Mouse (Mus musculus) forebrain, embryonic 16.5 days (tissue): ENCODE results near the gene Slc4a1ap. TPM values are rescaled to one million over a fixed set of nuclear protein-coding genes. Genes with fewer than 3 reads are reported as not detected.
"Not testable (repeated sequence)": the region's sequence is repeated elsewhere in the genome, so short reads cannot be mapped to it uniquely, and the experiment has no call there.

Experiments used
- ATAC-seq: fragments of 200-750 bp; cut with Nextera tagmentation; 2 replicates; pipeline ENCODE4 v1.8.0; 2017; ENCODE audit warnings: mild to moderate bottlenecking, moderate library complexity
- H3K27ac ChIP-seq: fragments of 300-500 bp; sonication (generic); 2 replicates; pipeline ENCODE4 v1.5.1; 2014; ENCODE audit warnings: low read length, control low read depth
- H3K27me3 ChIP-seq: fragments of 300-500 bp; sonication (generic); replicated peaks from 2 replicates; pipeline ENCODE4 v1.6.1; 2014; ENCODE audit warnings: low read length; ENCODE audit not compliant: control insufficient read depth, insufficient read depth
- H3K36me3 ChIP-seq: fragments of 300-500 bp; sonication (generic); 2 replicates; pipeline ENCODE4 v1.6.1; 2014; ENCODE audit not compliant: control insufficient read depth, insufficient read depth
- H3K4me1 ChIP-seq: fragments of 300-500 bp; sonication (generic); replicated peaks from 2 replicates; pipeline ENCODE4 v1.6.1; 2014; ENCODE audit warnings: low read length; ENCODE audit not compliant: control insufficient read depth, insufficient read depth
- H3K4me2 ChIP-seq: fragments of 300-500 bp; sonication (generic); 2 replicates; pipeline ENCODE4 v1.6.1; 2014; ENCODE audit warnings: mild to moderate bottlenecking, low read length, control low read depth
- H3K4me3 ChIP-seq: fragments of 300-500 bp; sonication (generic); replicated peaks from 2 replicates; pipeline ENCODE4 v1.5.1; 2014; ENCODE audit warnings: mild to moderate bottlenecking, low read length, control low read depth
- H3K9ac ChIP-seq: fragments of 300-500 bp; sonication (generic); replicated peaks from 2 replicates; pipeline ENCODE4 v1.6.1; 2014; ENCODE audit warnings: low read depth, low read length, control low read depth
- H3K9me3 ChIP-seq: fragments of 300-500 bp; sonication (generic); 2 replicates; pipeline ENCODE4 v1.6.1; 2016; ENCODE audit warnings: low read length; ENCODE audit not compliant: control insufficient read depth
- WGBS: fragments of 180-500 bp; shearing (Covaris S2); extraction: QIAGEN DNeasy Blood & Tissue Kit; methylation state at CpG from one replicate; pipeline ENCODE4 v1.1.7; 2014; 5-methylcytosine and 5-hydroxymethylcytosine counted together
- polyA plus RNA-seq: library from polyadenylated mRNA; unstranded; fragments of >200 nt; fragmentation: Nextera tagmentation; extraction: Ambion mirVana; gene quantifications from 2 replicates; pipeline ENCODE4 v1.2.1, GENCODE M21; 2015

The Slc4a1ap gene
- polyA plus RNA-seq, 1 experiment from 2014 or later, result 32.7 TPM

GRCm38 (mm10) chr5:31520556-31520955 is 6.2 kb upstream of the Slc4a1ap start:
- Histone ChIP-seq H3K27me3 (no peaks in the 10 kb centered on the region), H3K9me3 (no peaks in the 10 kb centered on the region), H3K4me2 (no peak overlapping the region), H3K36me3 (peaks cover 22% of the 10 kb centered on the region), H3K9ac (no peak overlapping the region), H3K27ac (no peak overlapping the region), H3K4me1 (peaks cover 5% of the 10 kb centered on the region), H3K4me3 (no peak overlapping the region)
- whole genome bisulfite sequencing, result 93% methylated on average over 6 of the region's 6 CpGs
- no peak for ATAC-seq

- Histone ChIP-seq H3K9me3 (no peaks in the 10 kb centered on the region), H3K9ac (peak overlapping the region; percentile 77), H3K4me3 (peak overlapping the region; percentile 65), H3K27ac (peak overlapping the region; percentile 87), H3K36me3 (peaks cover 17% of the 10 kb centered on the region), H3K4me1 (peaks cover 27% of the 10 kb centered on the region), H3K4me2 (peak overlapping the region; percentile 66), H3K27me3 (no peaks in the 10 kb centered on the region)
- peak; percentile 47 for ATAC-seq
- 4% methylated on average over 40 of the region's 40 CpGs for WGBS
Observed at GRCm38 (mm10) chr5:31527117-31527680, 404 bp downstream of the Slc4a1ap start.

GRCm38 (mm10) chr5:31527707-31528106 is 912 bp downstream of the Slc4a1ap start, which contains the start of gene Supt7l:
Gene Supt7l (minus strand): TSS chr5:31527807.
- not testable (repeated sequence) for H3K27me3 ChIP-seq, H3K9me3 ChIP-seq, ATAC-seq
- peak within 1 kb of the TSS; percentile 77 for H3K9ac ChIP-seq
- peaks cover 18% of the 10 kb centered on the region for H3K36me3 ChIP-seq
- 79% methylated on average over 11 of the region's 11 CpGs for WGBS
- peak within 1 kb of the TSS; percentile 65 for H3K4me3 ChIP-seq
- H3K4me1 ChIP-seq, result peaks cover 27% of the 10 kb centered on the region
- H3K27ac ChIP-seq, result peak within 1 kb of the TSS; percentile 87
- H3K4me2 ChIP-seq, result peak within 1 kb of the TSS; percentile 66

- no peak overlapping the region for H3K27ac ChIP-seq
- peaks cover 27% of the 10 kb centered on the region for H3K4me1 ChIP-seq
- 53% methylated on average over 2 of the region's 2 CpGs for WGBS
- no peak for ATAC-seq
- no peaks in the 10 kb centered on the region for H3K27me3 ChIP-seq
- no peak overlapping the region for H3K4me3 ChIP-seq
- H3K9me3 ChIP-seq, result no peaks in the 10 kb centered on the region
- H3K4me2 ChIP-seq, result no peak overlapping the region; the same call in 1 of the 2 replicates
- H3K9ac ChIP-seq, result no peak overlapping the region
- H3K36me3 ChIP-seq, result peaks cover 20% of the 10 kb centered on the region
Observed at GRCm38 (mm10) chr5:31528560-31528959, 1.8 kb downstream of the Slc4a1ap start.

- no peak for ATAC-seq
- H3K36me3 ChIP-seq, result peaks cover 44% of the 10 kb centered on the region
- H3K27ac ChIP-seq, result no peak overlapping the region
- H3K27me3 ChIP-seq, result no peaks in the 10 kb centered on the region
- WGBS, result 93% methylated on average over 2 of the region's 2 CpGs
- H3K4me2 ChIP-seq, result no peak overlapping the region
- H3K4me1 ChIP-seq, result no peaks in the 10 kb centered on the region
- H3K9me3 ChIP-seq, result no peaks in the 10 kb centered on the region
- no peak overlapping the region for H3K4me3 ChIP-seq
- H3K9ac ChIP-seq, result no peak overlapping the region
Observed at GRCm38 (mm10) chr5:31535228-31535627, 8.4 kb downstream of the Slc4a1ap start.

GRCm38 (mm10) chr5:31559401-31559800 is 32.6 kb downstream of the Slc4a1ap start:
- Histone ChIP-seq H3K9me3 (no peaks in the 10 kb centered on the region), H3K4me3 (no peak overlapping the region), H3K4me1 (no peaks in the 10 kb centered on the region), H3K27ac (no peak overlapping the region), H3K36me3 (peaks cover 8% of the 10 kb centered on the region), H3K27me3 (no peaks in the 10 kb centered on the region), H3K4me2 (no peak overlapping the region), H3K9ac (no peak overlapping the region)
- 34% methylated on average over 1 of the region's 1 CpGs for WGBS
- no peak for ATAC-seq

GRCm38 (mm10) chr5:31560352-31560751 is 33.6 kb downstream of the Slc4a1ap start:
- Histone ChIP-seq H3K27me3 (no peaks in the 10 kb centered on the region), H3K36me3 (peaks cover 4% of the 10 kb centered on the region), H3K4me3 (no peak overlapping the region), H3K27ac (no peak overlapping the region), H3K9me3 (no peaks in the 10 kb centered on the region), H3K4me2 (no peak overlapping the region), H3K9ac (no peak overlapping the region), H3K4me1 (no peaks in the 10 kb centered on the region)
- WGBS, result 98% methylated on average over 2 of the region's 2 CpGs
- no peak for ATAC-seq

GRCm38 (mm10) chr5:31562036-31562666 is 35.4 kb downstream of the Slc4a1ap start:
- H3K27me3 ChIP-seq, result no peaks in the 10 kb centered on the region
- no peak for ATAC-seq
- H3K4me3 ChIP-seq, result no peak overlapping the region
- WGBS, result 75% methylated on average over 7 of the region's 7 CpGs
- no peaks in the 10 kb centered on the region for H3K4me1 ChIP-seq
- H3K4me2 ChIP-seq, result no peak overlapping the region
- no peaks in the 10 kb centered on the region; the same call in 1 of the 2 replicates for H3K36me3 ChIP-seq
- no peak overlapping the region for H3K27ac ChIP-seq
- no peak overlapping the region for H3K9ac ChIP-seq
- no peaks in the 10 kb centered on the region for H3K9me3 ChIP-seq

GRCm38 (mm10) chr5:31563496-31563895 is 36.7 kb downstream of the Slc4a1ap start:
- H3K4me1 ChIP-seq, result no peaks in the 10 kb centered on the region

More at GRCm38 (mm10) chr5:31563496-31563895, 36.7 kb downstream of the Slc4a1ap start:
- no peak overlapping the region for H3K9ac ChIP-seq
- WGBS, result 11% methylated on average over 6 of the region's 6 CpGs
- no peak overlapping the region for H3K4me2 ChIP-seq
- no peaks in the 10 kb centered on the region for H3K9me3 ChIP-seq
- no peaks in the 10 kb centered on the region for H3K36me3 ChIP-seq
- H3K27ac ChIP-seq, result no peak overlapping the region
- no peaks in the 10 kb centered on the region for H3K27me3 ChIP-seq
- peak; percentile 61 for ATAC-seq
- no peak overlapping the region for H3K4me3 ChIP-seq
